Mouse (Mus musculus): ENCODE results near the gene Magi3. TPM values are rescaled to one million over a fixed set of nuclear protein-coding genes. Genes with fewer than 3 reads are reported as not detected.

Magi3 gene
- 1.6 and 2.1 TPM in 2 replicates for polyA plus RNA-seq (2012; ENCODE audit: insufficient read depth, insufficient read length, missing spikeins)

GRCm38 (mm10) chr3:104220295-104220965 is at the start of gene Magi3:
TSS of gene Magi3 (minus strand) at chr3:104220374.
- H3K4me3 ChIP-seq (ENCODE audit: insufficient read depth, low read length) = peak within 1 kb of the TSS; percentile 92
- TF ChIP-seq POLR2A (IDR thresholded peaks at IDR 0.05; ENCODE audit: borderline replicate concordance, low read depth, low read length) (0 out of 2 replicates have a peak, but pooled peaks have one; percentile 28), CTCF (IDR thresholded peaks at IDR 0.05; ENCODE audit: low read depth, low read length) (no peak)
- H3K27ac ChIP-seq (ENCODE audit: insufficient read depth, low read depth, low read length) = peak within 1 kb of the TSS; percentile 4; the same call in 1 of the 2 replicates
- H3K4me1 ChIP-seq (ENCODE audit: control insufficient read depth, insufficient read depth, low read length) = peaks cover 13% of the 10 kb centered on the region; the same call in 1 of the 2 replicates

DNA sequence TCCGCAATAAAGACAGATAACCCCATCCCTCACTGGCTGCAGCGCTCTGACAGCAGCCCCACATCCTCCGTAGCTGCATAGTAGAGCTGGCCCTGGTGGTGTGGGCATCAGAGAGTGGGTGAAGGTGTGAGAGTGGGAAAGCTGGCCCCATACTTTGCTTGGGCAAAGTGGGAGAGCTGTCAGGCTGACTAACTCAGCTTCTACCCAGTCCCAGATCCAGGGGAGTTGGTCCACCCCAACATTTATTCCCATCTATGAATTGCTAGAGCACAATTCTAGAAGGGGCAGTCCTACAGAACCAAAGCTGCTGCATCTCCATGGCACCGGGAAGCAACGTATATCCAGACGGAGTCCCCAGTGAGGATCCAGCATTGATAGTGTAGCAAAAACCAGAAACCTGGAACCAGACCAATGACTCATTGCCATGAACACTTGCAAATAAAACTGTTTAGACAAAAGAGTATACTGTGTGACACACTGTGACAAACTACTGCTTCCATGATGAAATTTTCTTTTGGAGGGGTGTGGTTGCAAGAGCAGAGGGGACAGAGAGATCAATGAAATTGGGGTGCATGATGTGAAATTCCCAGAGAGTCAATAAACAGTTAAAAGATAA is 44.5 kb upstream of the Magi3 start:
- Histone ChIP-seq H3K4me1 (ENCODE audit: control insufficient read depth, insufficient read depth, low read length) (no peaks in the 10 kb centered on the region), H3K27ac (ENCODE audit: insufficient read depth, low read depth, low read length) (no peak overlapping the region), H3K4me3 (ENCODE audit: insufficient read depth, low read length) (no peak overlapping the region)
- no peak for TF ChIP-seq CTCF (IDR thresholded peaks at IDR 0.05; ENCODE audit: low read depth, low read length)
- TF ChIP-seq POLR2A (IDR thresholded peaks at IDR 0.05; ENCODE audit: borderline replicate concordance, low read depth, low read length) = no peak

- TF ChIP-seq CTCF (IDR thresholded peaks at IDR 0.05; ENCODE audit: low read depth, low read length) (no peak), POLR2A (IDR thresholded peaks at IDR 0.05; ENCODE audit: borderline replicate concordance, low read depth, low read length) (no peak)
- H3K4me3 ChIP-seq (ENCODE audit: insufficient read depth, low read length) = no peak overlapping the region
Measured at GRCm38 (mm10) chr3:104260221-104260620, 40.0 kb upstream of the Magi3 start.

DNA sequence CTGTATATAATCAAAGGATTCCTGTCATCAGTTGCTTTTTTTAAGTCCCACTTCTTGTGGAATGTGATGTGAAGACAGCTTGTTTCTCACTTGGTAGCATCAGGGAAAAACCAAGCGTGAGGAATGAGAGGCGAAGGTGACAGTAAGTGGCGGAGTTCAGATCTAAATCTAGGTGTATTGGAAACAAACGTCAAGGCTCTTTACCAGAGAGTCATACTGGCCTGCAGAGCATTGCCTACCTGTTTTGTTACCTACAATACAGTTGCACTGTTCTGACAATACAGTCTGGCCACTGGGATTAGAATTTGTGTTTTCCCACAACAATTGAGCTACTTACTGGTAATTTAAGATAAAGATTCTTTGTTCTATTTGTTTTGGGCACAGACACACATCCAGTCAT is 39.0 kb upstream of the Magi3 start:
- no peak for TF ChIP-seq POLR2A (IDR thresholded peaks at IDR 0.05; ENCODE audit: borderline replicate concordance, low read depth, low read length)
- TF ChIP-seq CTCF (IDR thresholded peaks at IDR 0.05; ENCODE audit: low read depth, low read length) = no peak
- H3K27ac ChIP-seq (ENCODE audit: insufficient read depth, low read depth, low read length) = no peak overlapping the region
- no peak overlapping the region for H3K4me3 ChIP-seq (ENCODE audit: insufficient read depth, low read length)
- no peaks in the 10 kb centered on the region for H3K4me1 ChIP-seq (ENCODE audit: control insufficient read depth, insufficient read depth, low read length)

More at GRCm38 (mm10) chr3:104260221-104260620, 40.0 kb upstream of the Magi3 start:
- H3K27ac ChIP-seq (ENCODE audit: insufficient read depth, low read depth, low read length) = no peak overlapping the region
- no peaks in the 10 kb centered on the region for H3K4me1 ChIP-seq (ENCODE audit: control insufficient read depth, insufficient read depth, low read length)

- Histone ChIP-seq H3K4me1 (ENCODE audit: control insufficient read depth, insufficient read depth, low read length) (no peaks in the 10 kb centered on the region), H3K27ac (ENCODE audit: insufficient read depth, low read depth, low read length) (no peak overlapping the region), H3K4me3 (ENCODE audit: insufficient read depth, low read length) (no peak overlapping the region)
- no peak for TF ChIP-seq CTCF (IDR thresholded peaks at IDR 0.05; ENCODE audit: low read depth, low read length)
- TF ChIP-seq POLR2A (IDR thresholded peaks at IDR 0.05; ENCODE audit: borderline replicate concordance, low read depth, low read length) = no peak
Measured at GRCm38 (mm10) chr3:104257041-104257440, 36.9 kb upstream of the Magi3 start.

DNA sequence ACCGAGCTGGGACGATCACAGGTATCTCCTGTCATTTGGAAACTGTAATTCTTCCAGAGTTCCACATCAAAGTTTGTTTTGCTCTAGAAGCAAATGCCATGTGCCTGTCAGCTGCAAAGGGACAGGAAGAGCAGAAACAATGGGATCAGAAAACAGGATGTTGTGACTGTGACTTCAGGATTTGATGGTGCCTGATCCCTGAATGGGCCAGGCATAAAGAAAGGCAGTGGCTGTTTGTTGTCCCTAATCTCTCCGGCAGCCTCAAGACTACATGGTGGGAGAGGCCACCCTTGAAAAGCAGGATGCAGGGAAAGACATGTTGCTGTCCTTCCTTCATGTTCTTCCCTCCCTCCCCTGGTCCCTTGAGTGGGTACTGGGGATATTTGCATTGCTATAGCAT is 33.6 kb upstream of the Magi3 start:
- no peak overlapping the region for H3K4me3 ChIP-seq (ENCODE audit: insufficient read depth, low read length)
- no peak overlapping the region for H3K27ac ChIP-seq (ENCODE audit: insufficient read depth, low read depth, low read length)
- TF ChIP-seq CTCF (IDR thresholded peaks at IDR 0.05; ENCODE audit: low read depth, low read length) (no peak), POLR2A (IDR thresholded peaks at IDR 0.05; ENCODE audit: borderline replicate concordance, low read depth, low read length) (no peak)
- no peaks in the 10 kb centered on the region for H3K4me1 ChIP-seq (ENCODE audit: control insufficient read depth, insufficient read depth, low read length)

DNA sequence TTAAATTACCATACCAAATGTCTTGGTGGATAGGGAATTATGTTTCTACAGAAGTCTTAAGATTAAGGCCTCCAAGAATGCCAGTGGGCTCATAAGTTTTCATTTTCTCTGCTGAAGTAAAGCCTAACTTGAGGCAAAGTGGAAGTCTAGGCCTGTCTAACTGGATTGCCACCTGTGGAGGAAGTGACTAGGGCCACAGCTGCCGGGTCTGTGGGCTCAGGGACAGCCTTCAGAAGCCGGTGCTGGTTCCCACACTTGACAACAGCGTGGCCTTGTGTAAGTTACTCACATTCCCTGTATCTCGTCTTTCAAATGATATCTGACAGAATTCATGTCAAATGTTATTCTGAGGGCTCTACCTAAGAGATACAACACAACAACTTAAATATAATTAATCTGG is 27.7 kb upstream of the Magi3 start:
- H3K27ac ChIP-seq (ENCODE audit: insufficient read depth, low read depth, low read length) = no peak overlapping the region
- TF ChIP-seq POLR2A (IDR thresholded peaks at IDR 0.05; ENCODE audit: borderline replicate concordance, low read depth, low read length) (no peak), CTCF (IDR thresholded peaks at IDR 0.05; ENCODE audit: low read depth, low read length) (no peak)
- H3K4me1 ChIP-seq (ENCODE audit: control insufficient read depth, insufficient read depth, low read length) = peaks cover 5% of the 10 kb centered on the region
- no peak overlapping the region for H3K4me3 ChIP-seq (ENCODE audit: insufficient read depth, low read length)

- H3K4me1 ChIP-seq (ENCODE audit: control insufficient read depth, insufficient read depth, low read length) = peaks cover 5% of the 10 kb centered on the region
- no peak overlapping the region for H3K27ac ChIP-seq (ENCODE audit: insufficient read depth, low read depth, low read length)
- TF ChIP-seq POLR2A (IDR thresholded peaks at IDR 0.05; ENCODE audit: borderline replicate concordance, low read depth, low read length) = no peak
- no peak for TF ChIP-seq CTCF (IDR thresholded peaks at IDR 0.05; ENCODE audit: low read depth, low read length)
- no peak overlapping the region for H3K4me3 ChIP-seq (ENCODE audit: insufficient read depth, low read length)
Measured at GRCm38 (mm10) chr3:104247057-104247456, 26.9 kb upstream of the Magi3 start.

DNA sequence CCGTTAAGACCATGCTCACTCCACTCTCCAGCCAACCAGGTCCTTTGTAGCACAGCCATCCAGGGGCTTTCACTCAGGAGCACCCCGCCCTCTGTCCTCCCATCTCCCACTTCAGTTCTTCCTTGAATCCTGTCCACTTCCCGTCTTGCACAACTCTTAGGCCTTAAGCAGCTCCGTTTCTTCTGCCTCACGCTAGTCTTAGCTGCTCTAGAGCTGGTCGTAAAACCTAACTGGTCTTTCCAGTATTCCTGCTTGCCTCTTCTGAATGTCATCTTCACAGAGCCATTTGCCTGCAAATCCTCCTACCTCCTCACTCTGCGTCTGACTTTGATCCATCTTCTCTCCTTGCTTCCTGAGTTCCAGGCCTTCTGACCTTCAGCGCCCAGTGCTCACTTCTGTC is 24.2 kb upstream of the Magi3 start:
- Histone ChIP-seq H3K4me1 (ENCODE audit: control insufficient read depth, insufficient read depth, low read length) (peaks cover 5% of the 10 kb centered on the region), H3K4me3 (ENCODE audit: insufficient read depth, low read length) (no peak overlapping the region), H3K27ac (ENCODE audit: insufficient read depth, low read depth, low read length) (no peak overlapping the region)
- no peak for TF ChIP-seq CTCF (IDR thresholded peaks at IDR 0.05; ENCODE audit: low read depth, low read length)
- TF ChIP-seq POLR2A (IDR thresholded peaks at IDR 0.05; ENCODE audit: borderline replicate concordance, low read depth, low read length) = no peak

GRCm38 (mm10) chr3:104243972-104244371 is 23.8 kb upstream of the Magi3 start:
- Histone ChIP-seq H3K4me3 (ENCODE audit: insufficient read depth, low read length) (no peak overlapping the region), H3K27ac (ENCODE audit: insufficient read depth, low read depth, low read length) (no peak overlapping the region), H3K4me1 (ENCODE audit: control insufficient read depth, insufficient read depth, low read length) (peaks cover 5% of the 10 kb centered on the region)
- TF ChIP-seq CTCF (IDR thresholded peaks at IDR 0.05; ENCODE audit: low read depth, low read length) (no peak), POLR2A (IDR thresholded peaks at IDR 0.05; ENCODE audit: borderline replicate concordance, low read depth, low read length) (no peak)

Data from bone marrow macrophage, adult 2 months (primary cell).